Mouse (Mus musculus): ENCODE measurements around the gene Vax2.

DNA sequence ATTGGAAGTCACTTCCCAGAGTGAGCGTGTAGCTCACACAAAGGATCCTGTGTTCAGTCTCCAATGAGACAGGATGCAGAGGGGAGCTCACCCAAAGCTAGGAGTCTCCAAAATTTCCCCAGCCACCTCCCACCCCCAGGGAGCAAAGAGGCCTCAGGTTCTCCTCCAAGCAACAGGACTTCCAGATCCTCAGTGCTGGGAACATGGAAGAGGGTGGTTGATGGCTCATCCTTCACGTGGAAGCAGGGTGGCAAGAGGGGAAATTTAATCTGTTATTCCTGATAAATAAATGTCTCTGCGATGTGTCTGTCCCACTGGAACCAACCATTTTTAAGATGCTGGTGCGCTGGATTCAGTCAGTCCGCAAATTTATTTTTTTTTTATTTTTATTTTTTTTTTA, 6.4 kb upstream of the Vax2 start:
- no peak for TF ChIP-seq POLR2A (IDR thresholded peaks at IDR 0.05; ENCODE audit: borderline replicate concordance, extremely low read depth, insufficient read depth, insufficient read length, poor library complexity, severe bottlenecking)
- TF ChIP-seq CTCF (IDR thresholded peaks at IDR 0.05; ENCODE audit: borderline replicate concordance, extremely low read depth, insufficient read depth, insufficient read length), result no peak
